Mouse (Mus musculus): ENCODE data around the gene Txnip. TPM values are rescaled to one million over a fixed set of nuclear protein-coding genes. Genes with fewer than 3 reads are reported as not detected.

Gene Txnip
- polyA plus RNA-seq, 1 experiment from 2014 or later = 260 TPM

DNA sequence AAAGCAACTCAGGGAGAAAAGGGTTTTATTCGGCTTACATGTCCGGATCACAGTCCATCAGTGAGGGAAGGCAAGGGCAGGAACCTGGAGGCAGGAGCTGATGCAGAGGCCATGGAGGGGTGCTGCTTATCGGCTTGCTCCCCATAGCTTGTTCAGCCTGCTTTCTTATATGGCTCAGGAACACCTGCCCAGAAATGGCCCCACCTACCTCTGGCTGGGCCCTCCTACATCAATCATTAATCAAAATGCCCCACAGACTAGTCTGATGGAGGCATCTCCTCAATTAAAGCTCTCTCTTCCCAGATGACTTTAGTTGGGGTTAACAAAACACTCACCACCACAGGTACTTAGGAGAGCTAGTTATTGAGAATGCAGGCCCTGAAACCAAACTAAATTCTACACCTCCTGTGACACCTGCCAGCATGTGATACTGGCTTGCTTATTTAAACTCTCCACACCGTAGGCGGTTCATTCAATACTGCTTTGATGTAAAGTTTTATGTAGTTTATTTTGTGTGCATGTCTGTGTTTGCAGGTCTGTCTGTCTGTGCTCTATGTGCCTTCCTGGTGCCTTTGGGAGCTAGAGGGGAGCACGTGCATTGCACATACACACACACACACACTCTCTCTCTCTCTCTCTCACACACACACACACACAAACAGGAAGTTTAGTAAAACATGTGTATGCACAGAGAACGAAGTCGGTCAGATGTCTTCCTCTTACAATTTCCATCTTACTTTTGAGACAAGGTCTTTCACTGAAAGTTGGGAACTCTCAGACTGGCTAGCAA, 9.1 kb downstream of the Txnip start:
- DNase-seq (ENCODE audit: low spot score) = peak; percentile 60

- DNase-seq (ENCODE audit: low spot score) = no peak
Measured at GRCm38 (mm10) chr3:96568605-96569004, 10.8 kb downstream of the Txnip start.

DNA sequence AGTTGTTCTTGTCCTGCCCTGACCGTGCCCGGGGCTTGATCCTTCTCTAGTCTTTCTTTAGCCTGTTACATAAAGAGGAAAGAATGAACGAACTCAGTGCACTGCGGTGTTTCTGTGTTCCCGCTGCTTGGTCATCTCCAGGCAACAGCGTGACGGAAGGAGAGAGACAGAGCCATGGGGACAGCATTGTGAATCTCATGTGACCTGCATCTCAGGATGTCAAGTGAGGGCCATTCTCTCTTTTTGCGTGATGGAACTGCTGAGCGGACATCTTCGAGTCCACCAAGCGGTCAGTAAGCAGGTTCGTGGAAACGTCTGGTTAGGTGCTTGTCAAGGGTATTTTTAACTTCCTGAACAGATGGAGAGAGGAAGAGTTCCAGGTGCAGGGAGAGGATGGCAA, 11.7 kb downstream of the Txnip start:
- DNase-seq (ENCODE audit: low spot score) = no peak

DNA sequence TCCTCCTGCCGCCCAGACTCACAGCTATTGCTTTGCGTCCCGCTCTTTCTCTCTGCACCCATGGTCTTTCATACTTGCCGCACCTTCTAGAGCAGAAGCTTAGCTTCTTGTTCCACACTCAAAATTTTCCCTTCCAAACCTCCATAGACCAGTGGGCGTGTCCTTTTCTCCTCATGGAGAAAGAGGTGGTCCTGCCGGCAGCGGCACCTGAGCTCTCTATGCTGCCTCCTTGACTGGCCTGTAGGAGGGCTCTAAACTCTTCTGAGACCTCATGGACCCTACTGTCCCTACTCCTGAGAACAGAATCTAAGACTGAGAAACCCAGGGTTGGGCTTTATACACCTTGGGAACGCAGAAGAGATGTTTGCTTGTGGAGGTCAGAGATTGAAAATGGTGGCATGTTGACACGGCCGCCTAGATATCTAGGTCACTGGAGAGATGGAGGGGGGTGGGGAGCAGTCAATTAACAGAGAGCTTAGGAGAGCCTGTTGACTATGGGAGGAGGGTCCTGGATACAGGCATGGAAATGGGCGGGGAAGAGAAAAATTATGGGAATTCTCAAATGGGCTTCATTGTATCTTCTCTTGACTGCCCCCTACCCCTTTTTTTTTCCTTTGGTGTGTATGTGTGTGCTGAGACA, 12.3 kb downstream of the Txnip start:
- no peak for DNase-seq (ENCODE audit: low spot score)

DNA sequence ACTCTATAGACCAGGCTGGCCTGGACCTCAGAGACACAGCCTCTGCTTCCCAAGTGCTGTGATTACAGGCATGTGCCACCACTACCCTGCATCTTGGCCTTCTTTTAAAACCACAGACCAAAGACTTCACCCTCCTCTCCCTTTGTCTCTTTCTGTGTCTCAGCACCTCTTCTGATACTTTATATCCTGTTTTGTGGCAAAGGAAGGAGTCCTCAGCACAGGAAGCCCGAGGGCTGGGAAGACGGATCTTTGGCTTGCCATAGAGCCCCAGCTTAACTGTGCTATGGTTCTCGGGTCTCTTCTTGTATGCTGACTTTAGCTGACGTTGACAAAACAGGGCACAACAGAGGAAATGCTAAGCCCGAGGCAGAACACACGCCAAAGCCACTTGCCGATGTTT, 12.9 kb downstream of the Txnip start:
- peak; percentile 28 for DNase-seq (ENCODE audit: low spot score)

GRCm38 (mm10) chr3:96571336-96571735, 13.6 kb downstream of the Txnip start:
- DNase-seq (ENCODE audit: low spot score) = no peak

DNA sequence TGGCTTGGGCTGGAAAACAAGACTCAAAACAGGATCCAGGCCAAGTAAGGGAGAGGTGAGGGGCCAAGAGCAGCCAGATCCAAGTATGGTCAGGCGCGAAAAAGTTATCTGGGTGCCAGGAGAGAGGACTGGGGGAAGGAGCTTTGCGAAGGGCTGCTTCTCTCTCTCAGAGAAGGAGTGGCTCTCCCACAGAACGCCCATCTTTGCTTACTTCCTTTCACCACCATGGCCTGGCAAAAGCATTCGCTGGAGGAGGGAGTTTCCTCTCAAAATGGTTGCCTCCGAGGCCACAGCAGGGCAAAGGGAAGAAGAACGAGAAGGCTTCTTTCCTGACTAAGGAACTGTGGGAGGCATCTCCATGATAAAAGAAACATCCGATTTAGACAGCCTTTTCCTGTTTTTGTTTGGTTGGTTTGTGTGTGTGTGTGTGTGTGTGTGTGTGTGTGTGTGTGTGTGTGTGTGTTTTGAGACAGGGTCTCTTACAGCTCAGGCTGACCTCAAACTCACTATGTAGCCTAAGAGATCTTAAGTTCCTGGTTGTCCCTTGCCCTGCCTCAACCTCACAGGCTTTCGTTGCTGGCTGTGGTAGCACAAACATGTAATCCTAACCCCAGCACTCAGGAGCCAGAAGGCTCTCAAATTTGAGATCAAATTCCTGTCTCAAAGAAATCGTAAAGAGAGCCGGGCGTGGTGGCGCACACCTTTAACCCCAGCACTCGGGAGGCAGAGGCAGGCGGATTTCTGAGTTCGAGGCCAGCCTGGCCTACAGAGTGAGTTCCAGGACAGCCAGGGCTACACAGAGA, 14.3 kb downstream of the Txnip start:
- DNase-seq (ENCODE audit: low spot score) = no peak

- DNase-seq (ENCODE audit: low spot score) = no peak
Measured at GRCm38 (mm10) chr3:96573611-96574511, 16.1 kb downstream of the Txnip start.

DNA sequence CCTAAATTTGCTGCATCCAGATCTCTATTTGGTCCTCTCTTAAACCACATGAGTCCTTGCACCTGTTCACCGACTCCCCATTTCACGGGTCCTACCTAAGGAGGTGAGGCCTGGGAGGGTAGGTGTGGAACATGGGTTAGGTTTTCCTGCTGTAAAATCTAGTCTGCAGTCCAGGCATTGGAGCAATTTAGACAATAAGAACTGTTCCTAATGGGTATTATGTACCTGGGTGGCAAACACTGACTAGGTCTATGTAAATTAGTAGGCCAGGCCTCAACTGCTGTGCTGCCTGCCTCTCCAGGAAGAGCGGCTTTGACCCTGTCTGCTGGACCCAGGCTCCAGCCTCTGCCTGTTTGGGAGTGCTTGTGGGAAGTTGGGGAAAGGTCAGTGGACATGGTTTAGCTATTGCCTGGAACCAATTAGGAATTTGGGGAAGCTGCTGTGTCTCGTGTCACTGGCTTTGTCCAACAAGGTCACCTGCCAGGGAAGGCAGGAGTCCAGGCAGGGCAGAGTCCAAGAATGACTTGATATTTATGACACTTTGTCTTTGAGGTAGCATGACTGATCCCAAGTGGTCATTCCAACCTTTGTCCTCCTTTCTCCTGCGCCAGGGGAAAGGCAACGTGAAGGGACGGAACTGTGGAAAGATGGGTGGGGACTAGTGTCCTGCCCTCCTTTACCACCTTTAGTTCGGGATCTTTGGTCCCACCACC, 17.7 kb downstream of the Txnip start:
- DNase-seq (ENCODE audit: low spot score) = no peak

- DNase-seq (ENCODE audit: low spot score) = no peak
Measured at GRCm38 (mm10) chr3:96576005-96576658, 18.4 kb downstream of the Txnip start.

DNA sequence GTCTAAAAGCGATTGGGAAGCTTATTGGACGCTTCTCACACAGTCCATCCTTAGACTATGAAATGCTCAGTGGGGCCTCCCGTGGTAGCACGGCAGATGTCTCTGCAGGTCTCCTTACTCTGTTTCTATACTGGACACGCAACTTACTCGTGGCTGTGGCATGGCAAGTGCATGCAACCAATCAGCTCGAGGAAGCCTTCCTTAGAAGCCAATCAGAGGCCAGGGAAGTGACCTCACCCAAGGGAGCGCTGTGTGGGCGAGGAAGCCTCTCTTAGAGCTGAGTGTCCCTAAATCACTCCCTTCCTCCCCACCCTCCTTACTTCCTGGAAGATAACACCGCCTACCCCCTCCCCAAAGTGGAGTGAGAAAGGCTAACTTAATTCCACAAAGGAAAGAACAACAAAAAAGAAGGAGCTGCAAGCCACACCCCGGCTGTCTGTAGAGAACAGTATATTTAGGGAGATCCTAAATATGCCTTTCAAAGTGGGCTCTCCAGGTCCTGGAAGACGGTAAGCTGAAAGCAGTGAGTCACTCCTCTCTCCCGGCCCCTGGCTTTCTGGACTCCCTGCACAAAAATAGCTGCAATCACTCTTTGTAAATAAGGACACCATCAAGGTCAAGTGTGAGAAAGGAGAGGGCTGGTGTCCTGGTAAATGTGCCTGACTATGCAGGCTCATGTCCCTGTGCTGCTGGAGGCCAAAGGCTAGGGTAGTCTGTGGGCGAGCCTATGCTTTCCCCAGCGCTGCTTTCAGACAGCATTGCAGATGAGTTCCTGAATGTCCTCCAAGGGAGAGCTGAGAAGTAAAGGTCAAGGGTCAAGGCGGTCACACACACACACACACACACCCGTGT, 19.2 kb downstream of the Txnip start, which contains the start of gene Gm16253:
Gene Gm16253, plus strand, starts transcription at position 295 of the 852 bp plus-strand sequence.
- peak; percentile 89 for DNase-seq (ENCODE audit: low spot score)

DNA sequence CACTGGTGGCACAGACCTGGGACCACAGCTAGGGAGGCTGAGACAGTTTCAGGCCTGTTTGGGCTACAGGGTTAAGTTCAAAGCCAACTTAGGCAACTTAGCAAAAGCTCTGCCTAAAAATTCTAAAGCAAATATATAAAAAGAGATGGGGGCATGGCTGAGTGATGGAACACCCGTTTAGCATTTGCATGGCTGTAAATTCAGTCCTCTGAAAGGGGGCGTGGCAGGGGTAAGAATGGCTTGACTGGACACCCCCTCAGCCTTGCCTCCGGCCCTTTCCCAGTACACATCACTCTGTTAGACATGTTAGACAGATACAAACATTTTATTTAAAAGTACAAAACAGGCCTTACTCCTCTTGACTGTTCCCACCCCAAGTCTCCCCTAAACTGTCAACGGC, 19.8 kb downstream of the Txnip start:
- no peak for DNase-seq (ENCODE audit: low spot score)

GRCm38 (mm10) chr3:96578561-96579238, 20.9 kb downstream of the Txnip start:
- DNase-seq (ENCODE audit: low spot score) = no peak

DNA sequence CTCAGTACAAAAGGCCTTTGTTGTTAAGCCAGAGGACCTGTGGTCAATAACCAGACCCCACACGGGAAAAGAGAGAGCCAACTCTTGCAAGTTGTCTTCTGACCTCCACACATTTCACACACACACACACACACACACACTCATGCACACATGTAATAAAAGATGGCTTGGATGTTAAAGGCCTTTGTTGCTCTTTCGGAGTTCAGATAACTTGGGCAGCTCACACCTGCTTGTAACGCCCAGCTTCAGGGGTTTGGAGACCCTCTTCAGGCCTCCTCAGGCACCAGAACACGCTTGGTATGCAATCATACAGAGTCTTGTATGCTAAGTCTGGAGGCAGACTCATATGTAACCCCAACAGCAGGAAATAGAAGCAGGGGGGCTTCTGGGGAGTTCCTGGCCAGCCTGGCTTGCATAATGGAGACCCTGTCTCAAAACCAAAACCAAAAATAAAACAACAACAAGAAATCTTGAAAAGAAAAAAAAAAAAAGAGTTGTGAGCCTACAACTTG, 21.5 kb downstream of the Txnip start:
- no peak for DNase-seq (ENCODE audit: low spot score)

DNA sequence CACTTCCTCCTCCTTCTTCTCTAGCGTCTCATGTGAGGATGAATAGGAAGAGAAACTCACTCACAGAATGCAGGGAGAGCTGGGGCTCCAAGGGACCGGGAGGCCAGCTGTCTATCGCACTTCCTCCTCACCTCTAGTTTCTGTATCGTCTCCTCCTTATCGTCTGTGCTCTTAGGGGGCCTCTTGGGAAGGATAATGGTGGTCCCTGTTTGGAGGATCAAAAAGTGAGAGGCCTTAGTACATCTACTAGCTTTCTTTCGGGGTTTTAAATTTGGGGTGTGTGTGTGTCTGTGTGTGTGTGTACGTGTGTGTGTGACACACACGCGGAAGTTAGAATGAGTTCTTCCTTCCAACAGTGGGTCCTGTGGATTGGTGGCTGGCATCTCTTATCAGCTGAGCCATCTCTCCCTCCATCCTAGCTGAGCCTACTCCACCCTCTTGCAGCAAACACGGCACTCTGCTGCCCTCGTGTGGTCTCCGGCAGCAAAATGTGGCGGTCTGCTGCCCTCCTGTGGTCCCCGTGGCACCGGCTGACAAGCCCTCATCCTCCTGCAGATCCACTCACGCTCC, 22.2 kb downstream of the Txnip start:
- peak; percentile 91 for DNase-seq (ENCODE audit: low spot score)

- DNase-seq (ENCODE audit: low spot score) = no peak
Measured at GRCm38 (mm10) chr3:96581141-96581540, 23.4 kb downstream of the Txnip start.

GRCm38 (mm10) chr3:96581771-96582515, 24.2 kb downstream of the Txnip start:
- DNase-seq (ENCODE audit: low spot score) = no peak

Data from thymus, postnatal 0 days (tissue).